In genomic region chr5:141651690-141652377, GRCm38 (mm10) we compare ENCODE assay signal across 14 mouse cellular contexts.
"Had no signal": no experiment of that assay in that cellular context is flagged by ENCODE, and none has a peak within 500 bp of the region (broad histone marks: within the 10 kb centered on the region; RNA-seq: fewer than 3 reads in every experiment).

No protein-coding gene starts in this region.

- H3K4me3 ChIP-seq: midbrain, embryonic 13.5 days; midbrain, embryonic 15.5 days; neural tube, embryonic 12.5 days; stomach, embryonic 15.5 days had no signal

- H3K9ac ChIP-seq: lung, embryonic 14.5 days; midbrain, embryonic 13.5 days; midbrain, embryonic 15.5 days; neural tube, embryonic 12.5 days; stomach, embryonic 15.5 days had no signal

- H3K4me2 ChIP-seq: lung, embryonic 14.5 days; midbrain, embryonic 11.5 days; midbrain, embryonic 13.5 days; midbrain, embryonic 15.5 days; neural tube, embryonic 12.5 days; stomach, embryonic 15.5 days had no signal

- H3K36me3 ChIP-seq: midbrain, embryonic 13.5 days; midbrain, embryonic 15.5 days; neural tube, embryonic 12.5 days; stomach, embryonic 15.5 days had no signal

- ATAC-seq: midbrain, embryonic 13.5 days; midbrain, embryonic 15.5 days had no signal

- H3K27ac ChIP-seq: midbrain, embryonic 13.5 days; midbrain, embryonic 15.5 days; neural tube, embryonic 12.5 days; stomach, embryonic 15.5 days; stomach, postnatal 0 days had no signal

- H3K4me1 ChIP-seq: midbrain, embryonic 13.5 days; midbrain, embryonic 15.5 days; neural tube, embryonic 12.5 days; stomach, embryonic 15.5 days had no signal

- H3K9me3 ChIP-seq: midbrain, embryonic 13.5 days; midbrain, embryonic 15.5 days; neural tube, embryonic 12.5 days; stomach, embryonic 15.5 days had no signal

- DNase-seq: lung, adult 18-20 months; lung, embryonic 14.5 days; lung, postnatal 10 days; lung, postnatal 4 days; right cerebral cortex, postnatal 14 days; thymus, adult 2 months; thymus, postnatal 25 days; thymus, postnatal 4 days had no signal

- H3K27me3 ChIP-seq: midbrain, embryonic 13.5 days; midbrain, embryonic 15.5 days; neural tube, embryonic 12.5 days; stomach, embryonic 15.5 days had no signal
